Mouse (Mus musculus) midbrain, embryonic 13.5 days (tissue): ENCODE data around the gene Il1rl2. TPM values are rescaled to one million over a fixed set of nuclear protein-coding genes. Genes with fewer than 3 reads are reported as not detected.

Experiments
- ATAC-seq: fragments of 200-750 bp; cut with Nextera tagmentation; 2 replicates; pipeline ENCODE4 v1.8.0; 2017; ENCODE audit warnings: mild to moderate bottlenecking, moderate TSS enrichment, moderate library complexity
- H3K27ac ChIP-seq: fragments of 300-500 bp; sonication (generic); 2 replicates; pipeline ENCODE4 v1.5.1; 2015; ENCODE audit warnings: inconsistent platforms, mild to moderate bottlenecking, moderate library complexity
- H3K27me3 ChIP-seq: fragments of 300-500 bp; sonication (generic); 2 replicates; pipeline ENCODE4 v1.6.1; 2015; ENCODE audit warnings: mild to moderate bottlenecking, inconsistent platforms
- H3K36me3 ChIP-seq: fragments of 300-500 bp; sonication (generic); 2 replicates; pipeline ENCODE4 v1.6.1; 2015; ENCODE audit warnings: mild to moderate bottlenecking, inconsistent platforms
- H3K4me1 ChIP-seq: fragments of 300-500 bp; sonication (generic); replicated peaks from 2 replicates; pipeline ENCODE4 v1.6.1; 2015; ENCODE audit warnings: inconsistent platforms
- H3K4me2 ChIP-seq: fragments of 300-500 bp; sonication (generic); replicated peaks from 2 replicates; pipeline ENCODE4 v1.6.1; 2015; ENCODE audit warnings: moderate library complexity, mild to moderate bottlenecking, inconsistent platforms
- H3K4me3 ChIP-seq: fragments of 300-500 bp; sonication (generic); replicated peaks from 2 replicates; pipeline ENCODE4 v1.5.1; 2015; ENCODE audit warnings: mild to moderate bottlenecking, inconsistent platforms
- H3K9ac ChIP-seq: fragments of 300-500 bp; sonication (generic); replicated peaks from 2 replicates; pipeline ENCODE4 v1.6.1; 2015; ENCODE audit warnings: mild to moderate bottlenecking, inconsistent platforms
- H3K9me3 ChIP-seq: fragments of 300-500 bp; sonication (generic); 2 replicates; pipeline ENCODE4 v1.6.1; 2016; ENCODE audit warnings: mild to moderate bottlenecking, inconsistent platforms
- WGBS: fragments of 180-500 bp; shearing (Covaris S2); methylation state at CpG from one replicate; pipeline ENCODE4 v1.1.7; 2015; 5-methylcytosine and 5-hydroxymethylcytosine counted together
- polyA plus RNA-seq: library from polyadenylated mRNA; unstranded; fragments of >200 nt; fragmentation: Nextera tagmentation; extraction: Ambion mirVana; gene quantifications from 2 replicates; pipeline ENCODE4 v1.2.1, GENCODE M21; 2015

The Il1rl2 gene
- polyA plus RNA-seq, 1 experiment from 2014 or later = 0.89 TPM

GRCm38 (mm10) chr1:40327604-40328003, 3.2 kb downstream of the Il1rl2 start:
- no peak for ATAC-seq
- H3K9ac ChIP-seq = no peak overlapping the region
- 87% methylated on average over 3 of the region's 3 CpGs for WGBS
- H3K4me2 ChIP-seq = no peak overlapping the region
- no peaks in the 10 kb centered on the region for H3K36me3 ChIP-seq
- no peak overlapping the region for H3K27ac ChIP-seq
- no peaks in the 10 kb centered on the region for H3K9me3 ChIP-seq
- H3K4me3 ChIP-seq = no peak overlapping the region
- peaks cover 39% of the 10 kb centered on the region for H3K27me3 ChIP-seq
- peaks cover 13% of the 10 kb centered on the region for H3K4me1 ChIP-seq

- ATAC-seq = no peak
- H3K4me2 ChIP-seq = no peak overlapping the region
- no peaks in the 10 kb centered on the region for H3K36me3 ChIP-seq
- no peaks in the 10 kb centered on the region for H3K9me3 ChIP-seq
- no peak overlapping the region for H3K9ac ChIP-seq
- peaks cover 34% of the 10 kb centered on the region for H3K27me3 ChIP-seq
- WGBS = 92% methylated on average over 1 of the region's 1 CpGs
- H3K4me1 ChIP-seq = peaks cover 13% of the 10 kb centered on the region
- no peak overlapping the region for H3K27ac ChIP-seq
- no peak overlapping the region for H3K4me3 ChIP-seq
Measured at GRCm38 (mm10) chr1:40329526-40329925, 5.1 kb downstream of the Il1rl2 start.

- Histone ChIP-seq H3K9me3 (no peaks in the 10 kb centered on the region), H3K4me2 (no peak overlapping the region), H3K27me3 (peaks cover 28% of the 10 kb centered on the region), H3K4me1 (peaks cover 9% of the 10 kb centered on the region), H3K9ac (no peak overlapping the region), H3K4me3 (no peak overlapping the region), H3K27ac (no peak overlapping the region), H3K36me3 (no peaks in the 10 kb centered on the region)
- 86% methylated on average over 8 of the region's 8 CpGs for WGBS
- ATAC-seq = no peak
Measured at GRCm38 (mm10) chr1:40330181-40330580, 5.8 kb downstream of the Il1rl2 start.

- no peak overlapping the region for H3K27ac ChIP-seq
Measured at GRCm38 (mm10) chr1:40339346-40339745, 14.9 kb downstream of the Il1rl2 start.

GRCm38 (mm10) chr1:40340102-40340501, 15.7 kb downstream of the Il1rl2 start:
- no peak overlapping the region for H3K4me2 ChIP-seq
- H3K36me3 ChIP-seq = no peaks in the 10 kb centered on the region
- H3K9me3 ChIP-seq = no peaks in the 10 kb centered on the region
- 88% methylated on average over 4 of the region's 4 CpGs for WGBS
- H3K9ac ChIP-seq = no peak overlapping the region
- H3K4me1 ChIP-seq = no peaks in the 10 kb centered on the region
- no peak overlapping the region for H3K27ac ChIP-seq
- no peaks in the 10 kb centered on the region for H3K27me3 ChIP-seq
- H3K4me3 ChIP-seq = no peak overlapping the region
- no peak for ATAC-seq

More at GRCm38 (mm10) chr1:40339346-40339745, 14.9 kb downstream of the Il1rl2 start:
- H3K4me3 ChIP-seq = no peak overlapping the region
- H3K9me3 ChIP-seq = no peaks in the 10 kb centered on the region
- no peaks in the 10 kb centered on the region for H3K36me3 ChIP-seq
- no peaks in the 10 kb centered on the region for H3K4me1 ChIP-seq
- 81% methylated on average over 1 of the region's 1 CpGs for WGBS
- no peak for ATAC-seq
- H3K9ac ChIP-seq = no peak overlapping the region
- no peak overlapping the region for H3K4me2 ChIP-seq
- H3K27me3 ChIP-seq = no peaks in the 10 kb centered on the region

GRCm38 (mm10) chr1:40352158-40352903, 27.9 kb downstream of the Il1rl2 start:
- no peak overlapping the region for H3K27ac ChIP-seq
- H3K36me3 ChIP-seq = no peaks in the 10 kb centered on the region
- no peaks in the 10 kb centered on the region for H3K4me1 ChIP-seq
- ATAC-seq = no peak
- no peak overlapping the region for H3K4me2 ChIP-seq
- H3K4me3 ChIP-seq = no peak overlapping the region
- no peaks in the 10 kb centered on the region for H3K27me3 ChIP-seq
- no peaks in the 10 kb centered on the region for H3K9me3 ChIP-seq
- no peak overlapping the region for H3K9ac ChIP-seq
- 85% methylated on average over 4 of the region's 4 CpGs for WGBS

GRCm38 (mm10) chr1:40352904-40353286, 28.5 kb downstream of the Il1rl2 start:
- no peak overlapping the region for H3K4me3 ChIP-seq
- no peaks in the 10 kb centered on the region for H3K9me3 ChIP-seq
- H3K27me3 ChIP-seq = no peaks in the 10 kb centered on the region
- H3K36me3 ChIP-seq = no peaks in the 10 kb centered on the region
- 72% methylated on average over 2 of the region's 2 CpGs for WGBS
- ATAC-seq = no peak
- no peak overlapping the region for H3K27ac ChIP-seq
- no peaks in the 10 kb centered on the region for H3K4me1 ChIP-seq
- no peak overlapping the region for H3K9ac ChIP-seq
- H3K4me2 ChIP-seq = no peak overlapping the region

- H3K9me3 ChIP-seq = no peaks in the 10 kb centered on the region
- H3K27ac ChIP-seq = no peak overlapping the region
- 91% methylated on average over 3 of the region's 3 CpGs for WGBS
- H3K4me2 ChIP-seq = no peak overlapping the region
- H3K27me3 ChIP-seq = no peaks in the 10 kb centered on the region
- no peak for ATAC-seq
- H3K4me3 ChIP-seq = no peak overlapping the region
- no peak overlapping the region for H3K9ac ChIP-seq
- H3K36me3 ChIP-seq = no peaks in the 10 kb centered on the region
- no peaks in the 10 kb centered on the region for H3K4me1 ChIP-seq
Measured at GRCm38 (mm10) chr1:40354665-40355064, 30.3 kb downstream of the Il1rl2 start.

- Histone ChIP-seq H3K9me3 (no peaks in the 10 kb centered on the region), H3K27me3 (no peaks in the 10 kb centered on the region), H3K4me1 (no peaks in the 10 kb centered on the region), H3K27ac (no peak overlapping the region), H3K4me2 (no peak overlapping the region), H3K9ac (no peak overlapping the region), H3K36me3 (no peaks in the 10 kb centered on the region), H3K4me3 (no peak overlapping the region)
- 91% methylated on average over 4 of the region's 4 CpGs for WGBS
- ATAC-seq = no peak
Measured at GRCm38 (mm10) chr1:40355431-40355843, 31.0 kb downstream of the Il1rl2 start.

- no peaks in the 10 kb centered on the region for H3K36me3 ChIP-seq
- H3K9me3 ChIP-seq = no peaks in the 10 kb centered on the region
- ATAC-seq = no peak
- no peak overlapping the region for H3K9ac ChIP-seq
- H3K27ac ChIP-seq = no peak overlapping the region
- no peaks in the 10 kb centered on the region for H3K27me3 ChIP-seq
- 89% methylated on average over 10 of the region's 10 CpGs for WGBS
- no peaks in the 10 kb centered on the region for H3K4me1 ChIP-seq
- no peak overlapping the region for H3K4me2 ChIP-seq
- no peak overlapping the region for H3K4me3 ChIP-seq
Measured at GRCm38 (mm10) chr1:40355904-40356521, 31.6 kb downstream of the Il1rl2 start.

- Histone ChIP-seq H3K9me3 (no peaks in the 10 kb centered on the region), H3K27me3 (no peaks in the 10 kb centered on the region), H3K4me3 (no peak overlapping the region), H3K4me2 (no peak overlapping the region), H3K4me1 (no peaks in the 10 kb centered on the region), H3K9ac (no peak overlapping the region), H3K36me3 (no peaks in the 10 kb centered on the region), H3K27ac (no peak overlapping the region)
- ATAC-seq = no peak
- WGBS = 46% methylated on average over 2 of the region's 2 CpGs
Measured at GRCm38 (mm10) chr1:40357921-40358320, 33.5 kb downstream of the Il1rl2 start.

GRCm38 (mm10) chr1:40358351-40358750, 33.9 kb downstream of the Il1rl2 start:
- no peak overlapping the region for H3K4me3 ChIP-seq
- no peak overlapping the region for H3K9ac ChIP-seq
- no peak for ATAC-seq
- no peaks in the 10 kb centered on the region for H3K27me3 ChIP-seq
- H3K4me2 ChIP-seq = no peak overlapping the region
- no peaks in the 10 kb centered on the region for H3K36me3 ChIP-seq
- WGBS = 75% methylated on average over 2 of the region's 2 CpGs
- H3K27ac ChIP-seq = no peak overlapping the region
- H3K9me3 ChIP-seq = no peaks in the 10 kb centered on the region
- no peaks in the 10 kb centered on the region for H3K4me1 ChIP-seq
